Mouse (Mus musculus) testis, postnatal 14 days (tissue): ENCODE measurements around the gene Fscb.

Experiments
- DNase-seq: peaks from one replicate; pipeline ENCODE4 v3.0.0; 2021; ENCODE audit warnings: low spot score

Gene Fscb

DNA sequence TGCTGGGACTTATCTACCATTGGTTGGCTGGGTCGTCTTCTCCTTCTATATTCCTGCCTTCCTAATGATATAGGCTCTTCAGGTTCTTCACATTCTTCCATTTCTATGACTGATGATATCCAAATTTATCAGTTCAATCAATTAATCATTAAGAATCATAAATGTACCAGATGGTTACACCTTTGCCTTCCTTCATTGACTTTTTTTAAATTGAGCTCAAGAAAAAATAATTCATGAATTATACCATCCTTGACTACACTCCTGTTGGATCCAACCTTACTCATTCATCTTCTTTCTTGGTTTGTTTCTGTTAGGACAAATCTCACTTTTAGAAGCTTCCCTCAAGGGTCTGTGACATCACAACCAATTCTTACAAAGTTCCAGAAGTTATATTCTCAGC lies at the start of gene Fscb:
Fscb (minus strand) TSS at position 101 of the 400 bp plus-strand sequence.
- DNase-seq: no peak

DNA sequence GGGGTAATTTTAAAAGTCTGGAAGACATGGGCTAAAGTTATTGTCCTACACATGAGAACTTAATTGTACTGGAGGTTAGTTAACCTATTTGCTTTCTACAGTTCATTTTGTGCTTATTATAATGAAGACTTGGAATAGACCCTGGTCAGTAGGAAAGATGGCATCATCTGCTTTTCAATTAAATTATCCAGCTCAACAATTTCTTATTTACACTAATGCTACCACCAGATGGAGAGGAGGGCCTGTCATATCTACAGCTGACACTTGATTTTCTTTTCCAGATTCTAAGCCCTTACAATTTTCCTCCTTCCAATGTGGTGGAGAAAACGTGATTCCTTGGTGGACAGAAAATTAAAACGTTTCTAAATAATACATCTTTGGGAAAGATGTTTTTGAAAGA lies 42.3 kb upstream of the Fscb start:
- no peak for DNase-seq

DNA sequence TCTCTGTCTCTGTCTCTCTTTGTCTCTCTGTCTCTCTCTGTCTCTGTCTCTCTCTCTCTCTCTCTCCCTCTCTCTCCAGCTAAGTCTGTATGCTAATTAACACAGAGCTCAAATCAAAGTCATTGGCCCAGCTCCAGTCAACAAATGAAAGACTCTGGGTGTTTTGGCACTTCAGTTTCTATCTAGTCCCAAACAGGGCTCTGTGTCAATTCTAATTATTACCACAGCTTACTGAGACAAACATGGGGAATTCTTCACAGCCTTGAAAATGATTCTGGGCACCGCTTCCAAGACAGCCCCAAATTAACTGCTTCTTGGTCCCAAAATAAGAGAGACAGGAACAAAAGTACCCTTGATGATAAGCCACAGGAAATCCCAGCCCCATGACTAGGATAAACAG lies 38.9 kb upstream of the Fscb start:
- no peak for DNase-seq

DNA sequence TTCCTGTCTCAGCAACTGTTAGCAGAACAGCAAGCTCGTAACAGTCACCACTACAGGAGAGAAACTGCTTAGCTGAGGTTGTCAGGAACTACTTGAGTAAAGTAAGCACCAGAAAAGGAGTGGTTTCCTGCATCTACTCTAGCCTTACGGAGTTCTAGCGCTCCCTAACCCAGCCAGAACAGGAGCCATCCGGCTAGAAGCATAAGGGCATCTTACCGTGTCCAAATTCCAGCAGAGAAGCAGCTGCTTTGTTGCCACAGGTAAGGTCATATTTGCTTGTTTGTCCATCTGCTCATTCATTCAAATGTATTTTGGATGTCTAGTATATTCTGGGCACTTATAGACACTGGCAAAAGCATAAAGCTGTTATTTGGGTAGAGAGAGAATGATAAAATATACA lies 23.2 kb upstream of the Fscb start:
- no peak for DNase-seq

DNA sequence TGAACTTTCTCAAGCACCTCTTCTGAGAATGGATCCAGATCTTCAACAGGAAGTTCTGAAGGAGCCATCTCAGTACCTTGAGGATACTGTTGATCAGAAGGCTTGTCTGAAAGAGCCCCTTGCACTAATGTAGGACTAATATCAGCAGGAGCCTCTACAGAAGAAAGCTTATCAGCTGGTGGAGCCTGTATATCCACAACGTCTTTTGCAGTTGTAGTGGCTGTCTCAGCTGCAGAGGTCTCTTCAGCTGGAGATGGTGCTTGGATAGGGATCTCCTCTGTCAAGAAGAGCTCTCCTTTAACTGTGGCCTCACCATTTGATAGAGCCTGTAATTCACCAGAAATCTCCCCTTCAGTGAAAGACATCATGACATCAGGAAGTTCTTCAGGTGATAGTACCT lies 875 bp downstream of the Fscb start:
- no peak for DNase-seq

DNA sequence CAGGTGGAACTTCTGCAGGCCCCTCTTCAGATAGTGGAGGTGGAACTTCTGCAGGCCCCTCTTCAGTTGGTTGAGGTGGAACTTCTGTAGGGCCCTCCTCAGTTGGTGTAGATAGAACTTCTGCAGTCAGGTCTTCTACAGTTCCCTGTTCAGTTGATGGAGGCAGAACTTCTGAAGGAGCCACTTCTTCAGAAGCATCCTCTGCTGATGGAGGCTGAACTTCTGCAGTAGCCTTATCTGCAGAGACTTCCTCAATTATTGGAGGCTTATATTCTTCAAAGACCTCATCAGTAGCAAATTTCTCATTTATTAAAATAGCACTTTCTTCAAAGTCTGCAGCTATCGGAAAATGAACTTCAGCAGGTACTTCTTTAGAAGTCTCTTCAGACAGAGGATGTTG lies 1.4 kb downstream of the Fscb start:
- no peak for DNase-seq

DNA sequence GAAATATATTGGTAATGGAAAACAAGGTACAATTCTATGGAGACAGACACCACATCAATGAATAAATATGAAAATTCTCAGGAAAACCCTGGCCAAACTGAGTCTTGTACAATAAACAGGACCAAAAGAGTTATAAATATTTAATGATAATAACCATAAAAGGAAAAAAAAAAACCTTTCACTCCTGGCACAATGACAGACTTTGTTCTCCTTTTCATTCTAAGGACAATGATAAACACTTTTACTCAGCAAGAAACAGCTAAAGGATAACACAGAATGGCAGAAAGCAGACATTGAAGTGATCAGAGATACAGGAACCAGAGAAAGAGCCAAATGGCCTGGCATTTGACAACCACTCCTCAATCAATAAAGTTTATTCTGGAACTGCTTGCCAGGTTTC lies 19.3 kb downstream of the Fscb start:
- DNase-seq: no peak

DNA sequence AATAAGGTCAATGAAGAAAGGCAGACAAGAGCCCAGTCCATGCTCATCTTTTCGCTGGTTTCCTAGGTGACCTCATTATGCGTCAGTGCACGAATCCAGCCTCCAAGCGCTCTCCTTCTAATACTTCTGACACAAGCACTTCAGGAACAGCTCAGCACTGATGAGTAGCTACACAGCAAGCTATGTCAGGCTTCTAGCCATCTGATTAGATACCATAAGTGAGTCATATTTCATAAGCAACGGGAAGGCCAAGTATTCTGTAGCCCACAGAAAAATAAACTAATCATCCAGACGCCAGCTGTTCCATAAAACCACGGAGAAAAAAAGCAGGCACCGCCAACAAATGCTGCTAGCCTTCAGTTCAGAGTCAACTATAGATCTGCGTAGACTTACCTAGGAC lies 24.6 kb downstream of the Fscb start:
- no peak for DNase-seq

DNA sequence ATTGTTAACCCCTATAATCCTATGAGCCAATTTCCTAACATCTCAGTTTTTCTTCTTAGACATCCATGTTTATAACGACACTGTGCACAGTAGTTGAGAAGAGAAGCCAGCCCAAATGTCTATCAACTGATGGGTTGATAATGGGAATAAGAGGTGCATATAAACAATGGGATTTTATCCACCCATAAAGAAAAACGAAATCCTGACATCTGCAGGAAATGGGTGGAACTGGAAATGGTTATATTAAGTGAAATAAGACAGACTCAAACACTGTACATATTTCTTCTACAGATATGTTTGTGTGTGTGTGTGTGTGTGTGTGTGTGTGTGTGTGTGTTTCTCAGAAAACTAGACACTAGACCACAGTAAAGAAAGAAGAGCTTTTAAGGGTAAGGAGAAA lies 37.8 kb downstream of the Fscb start:
- DNase-seq: no peak
